Mouse (Mus musculus) 416B (cell line): ENCODE measurements around the gene Ppp2r3d.
A peak's percentile ranks its signal among the peaks of the same experiment; 100 is the strongest.
"Not testable (repeated sequence)": the region's sequence is repeated elsewhere in the genome, so short reads cannot be mapped to it uniquely, and the experiment has no call there.

Source experiments
- DNase-seq: peaks from one replicate; pipeline ENCODE4 v3.0.0; 2011; ENCODE audit warnings: low read depth

Ppp2r3d gene

DNA sequence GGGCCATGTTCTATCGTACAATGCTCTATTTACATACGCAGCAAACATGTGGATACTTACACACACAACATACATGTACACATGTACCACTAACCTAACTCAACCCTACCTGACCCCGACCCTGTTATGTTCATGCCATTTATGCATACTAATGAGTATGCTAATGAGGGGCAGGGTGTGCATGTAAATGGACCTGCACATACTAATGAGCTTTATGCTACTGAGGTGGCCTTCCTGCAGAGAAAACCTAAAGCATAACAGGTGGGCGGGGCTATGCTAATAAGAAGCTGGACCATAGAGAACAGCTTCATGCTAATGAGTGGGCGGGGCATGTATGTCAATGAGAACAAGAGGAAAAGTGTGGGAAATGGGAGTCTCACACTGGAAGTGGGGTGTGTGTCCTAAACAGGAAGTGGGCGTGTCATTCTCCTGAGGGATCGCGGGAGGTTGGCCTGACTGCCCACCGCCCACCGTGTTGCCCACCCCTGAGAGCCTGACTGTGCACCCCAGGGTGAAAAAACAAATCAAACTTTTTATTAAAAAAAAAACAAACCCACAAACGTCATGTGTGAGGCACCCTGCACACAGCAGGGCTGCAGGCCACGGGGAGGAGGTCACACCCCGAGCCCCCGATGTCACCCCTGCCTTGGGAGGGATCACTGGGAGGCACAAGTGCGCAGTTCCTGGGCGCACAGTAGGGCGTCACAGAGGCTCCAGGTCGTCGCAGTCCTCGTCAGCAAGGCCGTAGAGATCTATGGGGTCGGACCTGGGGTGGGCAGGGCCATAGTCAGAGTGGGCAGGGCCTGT, at the start of gene Ppp2r3d:
Gene Ppp2r3d (minus strand): TSS at position 803 of the 807 bp plus-strand sequence.
- peak; percentile 21 for DNase-seq

- not testable (repeated sequence) for DNase-seq
Measured at GRCm38 (mm10) chr9:124493693-124494092, 17.0 kb upstream of the Ppp2r3d start, which contains the start of gene Gm21836. Gm21836 (minus strand) TSS chr9:124493793.

- DNase-seq: not testable (repeated sequence)
Measured at GRCm38 (mm10) chr9:124480361-124480980, 3.8 kb upstream of the Ppp2r3d start.

DNA sequence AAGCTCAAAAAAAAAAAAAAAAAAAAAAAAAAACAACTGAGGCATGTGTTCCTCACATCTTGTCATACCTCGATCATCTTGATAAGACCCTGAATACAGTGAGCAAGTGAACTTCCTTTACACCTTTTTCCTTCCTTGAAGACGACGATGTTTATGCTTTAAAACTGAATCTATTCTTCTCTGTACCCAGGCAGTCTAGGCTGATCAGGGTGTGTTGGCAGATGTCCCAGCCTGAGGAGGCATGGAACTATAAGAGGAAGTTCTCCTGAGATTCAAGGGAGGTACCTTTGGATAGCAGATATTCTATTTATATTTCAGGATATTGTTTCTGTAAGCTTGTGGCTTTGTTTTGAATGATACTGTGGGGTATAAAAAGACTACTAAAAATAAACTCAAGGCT, 1.4 kb upstream of the Ppp2r3d start:
- peak; percentile 9 for DNase-seq

GRCm38 (mm10) chr9:124475689-124476088, 1.0 kb downstream of the Ppp2r3d start:
- peak; percentile 9 for DNase-seq

GRCm38 (mm10) chr9:124456572-124456971, 20.1 kb downstream of the Ppp2r3d start:
- DNase-seq: peak; percentile 64

GRCm38 (mm10) chr9:124442533-124442855, 34.2 kb downstream of the Ppp2r3d start:
- peak; percentile 13 for DNase-seq

- DNase-seq: peak; percentile 17
Measured at GRCm38 (mm10) chr9:124441681-124442532, 34.8 kb downstream of the Ppp2r3d start.

- no peak for DNase-seq
Measured at GRCm38 (mm10) chr9:124440724-124441045, 36.0 kb downstream of the Ppp2r3d start.

GRCm38 (mm10) chr9:124439848-124440723, 36.6 kb downstream of the Ppp2r3d start:
- DNase-seq: peak; percentile 97

GRCm38 (mm10) chr9:124439403-124439847, 37.3 kb downstream of the Ppp2r3d start:
- DNase-seq: peak; percentile 97

GRCm38 (mm10) chr9:124438686-124439346, 37.9 kb downstream of the Ppp2r3d start:
- no peak for DNase-seq

DNA sequence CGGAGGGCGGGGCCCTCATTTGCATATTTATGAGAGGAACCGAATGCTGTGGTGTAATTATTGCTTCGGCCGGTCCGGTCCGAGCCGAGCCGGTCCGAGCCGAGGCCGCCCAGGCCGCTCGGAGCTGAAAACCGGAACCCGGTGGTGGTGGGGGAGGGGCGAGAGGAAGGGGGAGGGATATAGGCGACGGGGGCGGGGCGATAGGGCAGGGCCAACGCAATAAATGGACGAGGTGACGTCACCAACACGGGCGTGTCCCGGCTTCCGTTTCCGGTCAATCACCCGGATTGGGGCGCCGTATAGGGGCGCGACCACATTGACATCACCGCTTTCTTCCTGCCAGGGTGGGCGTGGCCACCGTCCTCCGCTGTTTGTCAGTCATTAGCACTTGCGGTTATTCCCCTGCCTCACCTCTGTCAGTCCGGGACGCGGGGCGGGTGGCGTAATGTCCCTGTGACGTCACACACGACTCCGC, 51.2 kb downstream of the Ppp2r3d start:
- peak; percentile 96 for DNase-seq

- peak; percentile 99 for DNase-seq
Measured at GRCm38 (mm10) chr9:124424542-124425410, 51.9 kb downstream of the Ppp2r3d start.

DNA sequence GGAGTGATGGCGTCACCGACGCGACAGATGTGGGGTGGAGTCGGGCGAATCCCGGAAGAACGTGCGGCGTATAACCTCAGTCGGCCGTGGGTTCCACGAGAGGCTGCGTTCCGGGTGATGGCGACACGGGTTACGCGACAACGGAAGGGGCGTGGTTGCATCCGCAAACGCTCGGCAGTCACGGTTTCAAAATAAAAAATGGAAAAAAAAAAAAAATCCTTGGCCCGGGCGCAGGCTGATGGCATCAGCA, 52.5 kb downstream of the Ppp2r3d start:
- DNase-seq: no peak

DNA sequence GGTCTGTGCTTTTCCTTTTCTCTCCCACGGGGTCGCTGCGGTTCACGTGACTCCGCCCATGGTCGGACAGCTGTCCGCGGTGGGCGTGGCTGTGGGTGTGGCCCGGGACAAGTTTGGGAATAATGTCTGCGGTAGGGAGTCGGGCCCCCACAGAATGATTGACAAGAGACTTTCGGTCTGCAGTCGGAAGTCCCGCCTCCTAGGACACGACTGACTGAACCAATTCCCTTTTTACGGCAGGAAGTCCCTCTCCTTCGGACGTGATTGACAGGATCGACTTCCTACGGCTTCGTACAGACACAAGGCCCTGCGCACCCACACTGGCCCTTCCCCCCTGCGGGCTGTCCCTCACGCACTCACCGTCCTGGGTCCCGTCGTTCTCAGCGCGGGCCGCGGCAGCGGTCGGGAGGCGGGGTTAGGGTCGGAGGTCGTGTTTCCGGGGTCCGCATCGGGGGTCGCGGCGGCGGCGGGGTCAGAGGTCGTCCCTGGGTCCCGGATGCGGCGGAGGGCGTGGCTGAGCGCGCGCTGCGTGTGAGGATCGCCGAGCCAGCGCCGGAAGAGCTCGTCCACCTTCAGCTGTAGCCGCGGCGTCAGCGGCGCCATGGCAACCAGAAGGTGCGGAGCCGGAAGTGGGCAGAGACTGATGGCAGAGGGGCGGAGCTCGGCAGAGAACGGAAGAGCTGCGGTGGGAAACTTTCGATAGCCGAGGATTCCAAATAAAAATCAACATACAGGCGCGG, 53.0 kb downstream of the Ppp2r3d start:
- DNase-seq: peak; percentile 100

DNA sequence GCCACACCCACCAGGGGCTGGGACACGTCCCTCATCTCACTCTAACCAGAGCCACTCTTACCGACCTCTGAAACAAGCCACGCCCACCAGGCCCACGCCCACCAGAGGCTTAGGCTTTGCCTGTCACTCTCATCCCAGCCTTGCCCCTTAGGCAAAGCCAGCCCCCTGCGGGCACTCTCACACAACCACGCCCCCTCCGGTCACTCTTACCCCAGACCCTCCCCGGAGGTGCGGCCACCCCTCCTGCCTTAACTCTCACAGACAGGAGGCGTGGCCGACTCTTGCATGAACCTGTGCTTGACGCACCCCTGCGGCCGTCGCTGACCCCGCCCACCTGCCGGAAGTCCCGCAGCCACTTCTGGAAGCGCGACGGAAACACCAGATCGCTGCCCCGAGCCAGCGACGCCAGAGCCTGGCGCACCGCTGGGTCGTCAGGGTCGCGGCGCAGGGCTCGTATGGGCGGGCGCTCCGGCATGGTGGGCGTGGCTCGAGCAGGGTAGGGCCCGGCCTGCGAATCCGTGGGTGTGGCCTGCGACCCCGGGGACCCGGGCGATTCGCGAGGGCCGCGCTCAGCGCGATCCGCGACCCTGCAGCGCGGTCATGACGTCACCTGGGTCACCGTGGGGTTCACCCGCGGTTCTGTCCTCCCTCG, 53.7 kb downstream of the Ppp2r3d start:
- peak; percentile 100 for DNase-seq

DNA sequence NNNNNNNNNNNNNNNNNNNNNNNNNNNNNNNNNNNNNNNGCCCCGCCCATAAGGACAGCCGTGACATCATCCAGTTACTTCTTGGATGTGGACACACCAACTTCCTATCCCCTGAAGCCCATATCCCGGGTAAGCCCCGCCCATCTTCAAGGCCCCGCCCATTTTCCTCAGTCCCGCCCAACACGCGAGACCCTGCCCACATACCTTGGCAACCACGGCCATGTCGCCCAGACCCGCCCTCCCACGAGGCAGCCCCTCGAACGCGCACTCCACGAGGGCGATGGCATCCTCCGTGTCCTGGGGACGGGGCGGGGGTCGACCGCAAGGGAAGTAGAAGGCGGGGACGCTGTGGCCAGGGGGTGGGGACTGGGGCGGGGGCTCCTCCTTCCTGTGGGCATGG, 54.3 kb downstream of the Ppp2r3d start:
- peak; percentile 98 for DNase-seq

DNA sequence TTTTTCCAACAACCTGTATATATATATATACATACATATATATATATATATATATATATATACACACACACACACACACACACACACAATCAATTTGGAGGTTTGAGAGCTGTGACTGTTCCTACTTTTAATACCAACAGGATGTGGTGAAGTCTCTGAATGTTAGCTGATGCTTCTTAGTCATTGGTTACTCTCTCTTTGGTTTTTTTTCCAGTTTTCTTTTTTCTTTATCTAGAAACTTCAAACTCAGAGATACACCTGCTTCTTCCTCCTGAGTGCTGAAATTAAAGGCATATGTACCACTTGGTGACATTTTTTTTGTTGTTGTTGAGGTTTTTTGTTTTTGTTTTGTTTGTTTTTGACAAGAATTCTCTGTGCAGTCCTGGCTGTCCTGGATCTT, 63.8 kb downstream of the Ppp2r3d start:
- DNase-seq: no peak
